Comparison of ENCODE assay signal across 20 mouse cellular contexts in the genomic region with DNA sequence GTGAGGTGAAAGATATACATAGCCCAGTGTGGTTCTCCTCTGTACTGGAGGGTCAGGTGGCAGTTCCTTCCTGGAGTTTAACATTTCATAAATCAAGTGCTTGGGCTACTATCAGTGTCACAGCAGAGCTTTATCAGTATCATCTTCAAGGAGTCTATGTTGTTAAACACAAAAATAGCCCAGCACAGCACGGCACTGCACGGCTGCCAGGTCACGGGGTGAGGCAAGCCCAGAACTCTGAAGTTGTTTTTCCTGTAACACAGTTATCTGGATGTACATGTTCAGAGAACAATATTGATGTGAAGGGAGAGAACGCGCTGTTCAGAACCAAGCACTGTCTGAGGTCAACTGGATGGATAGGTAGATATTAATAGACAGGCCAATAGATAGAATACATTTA.
DNase-seq lines count a peak whose midpoint lies in the region; ATAC-seq and TF ChIP-seq lines count a peak whose summit lies in the region.
"Had no signal": no experiment of that assay in that cellular context is flagged by ENCODE, and none has a peak within 500 bp of the region (broad histone marks: within the 10 kb centered on the region; RNA-seq: fewer than 3 reads in every experiment).

No protein-coding gene starts in this region.

- no peak overlapping the region for H3K9ac ChIP-seq in heart, embryonic 12.5 days
- no peak overlapping the region for H3K9ac ChIP-seq in heart, postnatal 0 days (replicated peaks; ENCODE audit: low read depth, low read length)
- no peak overlapping the region for H3K9ac ChIP-seq in heart, embryonic 11.5 days (ENCODE audit: low read depth, low read length)
- H3K9ac ChIP-seq: embryonic facial prominence, embryonic 12.5 days; forebrain, embryonic 15.5 days; heart, embryonic 13.5 days; hindbrain, embryonic 15.5 days had no signal

- 0 out of 2 replicates have a peak, but pooled peaks cover 3% of the 10 kb centered on the region for H3K4me1 ChIP-seq in heart, embryonic 12.5 days (replicated peaks)
- 0 out of 2 replicates have a peak, but pooled peaks cover 14% of the 10 kb centered on the region for H3K4me1 ChIP-seq in heart, postnatal 0 days (ENCODE audit: control insufficient read depth, insufficient read depth)
- no peaks in the 10 kb centered on the region for H3K4me1 ChIP-seq in heart, embryonic 11.5 days (ENCODE audit: control insufficient read depth, insufficient read depth, low read length)

- TF ChIP-seq EP300 in heart, postnatal 0 days (IDR thresholded peaks at IDR 0.05; ENCODE audit: low read depth) = no peak

- ATAC-seq in heart, embryonic 12.5 days (ENCODE audit: insufficient number of reproducible peaks, low FRiP score) = no peak
- ATAC-seq in heart, postnatal 0 days (ENCODE audit: insufficient read depth, low read depth) = peak; percentile 80
- ATAC-seq in heart, embryonic 11.5 days (replicated peaks; ENCODE audit: insufficient number of reproducible peaks, low FRiP score, low TSS enrichment) = no peak
- ATAC-seq: activated CD4-positive, CD25-positive, alpha-beta regulatory T cell, adult 4 months; forebrain, embryonic 15.5 days; intestine, embryonic 16.5 days; Patski had no signal

- H3K4me3 ChIP-seq in heart, embryonic 12.5 days = no peak overlapping the region
- H3K4me3 ChIP-seq in heart, postnatal 0 days (ENCODE audit: low read depth, low read length) = no peak overlapping the region
- no peak overlapping the region for H3K4me3 ChIP-seq in heart, embryonic 11.5 days (ENCODE audit: low read depth, low read length)
- H3K4me3 ChIP-seq: embryonic facial prominence, embryonic 12.5 days; forebrain, embryonic 15.5 days; heart, embryonic 13.5 days; hindbrain, embryonic 15.5 days had no signal

- H3K36me3 ChIP-seq in heart, embryonic 12.5 days = no peaks in the 10 kb centered on the region
- H3K36me3 ChIP-seq in heart, postnatal 0 days (replicated peaks; ENCODE audit: control insufficient read depth, insufficient read depth, low read length) = no peaks in the 10 kb centered on the region
- no peaks in the 10 kb centered on the region for H3K36me3 ChIP-seq in heart, embryonic 11.5 days (ENCODE audit: control insufficient read depth, insufficient read depth, low read length)
- H3K36me3 ChIP-seq: embryonic facial prominence, embryonic 12.5 days; forebrain, embryonic 15.5 days; heart, embryonic 13.5 days; hindbrain, embryonic 15.5 days had no signal

- TF ChIP-seq CTCF in heart, postnatal 0 days (IDR thresholded peaks at IDR 0.05; ENCODE audit: low read depth) = no peak

- no peaks in the 10 kb centered on the region; the same call in 1 of the 2 replicates for H3K9me3 ChIP-seq in heart, embryonic 12.5 days (replicated peaks)
- H3K9me3 ChIP-seq in heart, postnatal 0 days (replicated peaks; ENCODE audit: control insufficient read depth, low read length) = no peaks in the 10 kb centered on the region
- no peaks in the 10 kb centered on the region for H3K9me3 ChIP-seq in heart, embryonic 11.5 days (replicated peaks; ENCODE audit: control insufficient read depth, low read length)
- H3K9me3 ChIP-seq: embryonic facial prominence, embryonic 12.5 days; forebrain, embryonic 15.5 days; heart, embryonic 13.5 days; hindbrain, embryonic 15.5 days had no signal

- no peak overlapping the region for H3K4me2 ChIP-seq in heart, embryonic 12.5 days
- H3K4me2 ChIP-seq in heart, postnatal 0 days (ENCODE audit: low read depth, low read length) = no peak overlapping the region
- no peak overlapping the region for H3K4me2 ChIP-seq in heart, embryonic 11.5 days
- H3K4me2 ChIP-seq: embryonic facial prominence, embryonic 12.5 days; forebrain, embryonic 15.5 days; heart, embryonic 13.5 days; hindbrain, embryonic 15.5 days had no signal

- H3K27ac ChIP-seq in heart, embryonic 12.5 days (ENCODE audit: poor library complexity, severe bottlenecking) = no peak overlapping the region
- peak overlapping the region; percentile 46; the same call in 1 of the 2 replicates for H3K27ac ChIP-seq in heart, postnatal 0 days (ENCODE audit: low read depth)
- no peak overlapping the region for H3K27ac ChIP-seq in heart, embryonic 11.5 days (ENCODE audit: low read depth, low read length)
- H3K27ac ChIP-seq: embryonic facial prominence, embryonic 12.5 days; forebrain, embryonic 15.5 days; heart, embryonic 13.5 days; hindbrain, embryonic 15.5 days had no signal

- H3K27me3 ChIP-seq in heart, embryonic 12.5 days (replicated peaks) = no peaks in the 10 kb centered on the region
- H3K27me3 ChIP-seq in heart, postnatal 0 days (ENCODE audit: control insufficient read depth, insufficient read depth, low read length) = no peaks in the 10 kb centered on the region
- no peaks in the 10 kb centered on the region for H3K27me3 ChIP-seq in heart, embryonic 11.5 days (ENCODE audit: control insufficient read depth, insufficient read depth, low read length)
- H3K27me3 ChIP-seq: CH12.LX; embryonic facial prominence, embryonic 12.5 days; forebrain, embryonic 15.5 days; heart, embryonic 13.5 days; hindbrain, embryonic 15.5 days; Patski had no signal

- WGBS in heart, embryonic 12.5 days = 62% methylated on average over 5 of the region's 5 CpGs
- 26% methylated on average over 5 of the region's 5 CpGs for WGBS in heart, postnatal 0 days
- WGBS in heart, embryonic 11.5 days (ENCODE audit: insufficient replicate concordance) = 68% methylated on average over 5 of the region's 5 CpGs

- peak; percentile 45 to 53 for DNase-seq in heart, adult 18-20 months
- no peak for DNase-seq in heart, postnatal 0 days (ENCODE audit: low spot score)
- peak; percentile 17 for DNase-seq in lung, postnatal 25 days (ENCODE audit: low spot score)
- no peak for DNase-seq in lung, postnatal 14 days
- no peak for DNase-seq in right cerebral cortex, postnatal 10 days (ENCODE audit: low spot score in 2 of 2)
- DNase-seq: adrenal gland, postnatal 14 days; cerebellum, adult 11-12 months; cerebellum, adult 9-10 months; cerebellum, postnatal 25 days; gastrocnemius, postnatal 25 days had no signal

Comparison
In these comparisons a context has a peak if more than half of its experiments do, and no peak if none do; other contexts are left out.
1. DNase-seq: peak in heart, adult 18-20 months (2 of 2) and lung, postnatal 25 days (single experiment); none in heart, postnatal 0 days (single experiment), lung, postnatal 14 days (single experiment) and right cerebral cortex, postnatal 10 days (0 of 2).